Mouse (Mus musculus) layer of hippocampus, postnatal 25 days (tissue): ENCODE data around the gene Phf2. TPM values are rescaled to one million over a fixed set of nuclear protein-coding genes. Genes with fewer than 3 reads are reported as not detected.
A peak's percentile ranks its signal among the peaks of the same experiment; 100 is the strongest.
"Not testable (repeated sequence)": the region's sequence is repeated elsewhere in the genome, so short reads cannot be mapped to it uniquely, and the experiment has no call there.

Experiments used
- DNase-seq, 2 experiments: peaks; one replicate each; pipeline ENCODE4 v3.0.0; 2022; ENCODE audit warnings: mixed read lengths in 2 of 2, low spot score in 1 of 2; ENCODE audit errors: extremely low spot score in 1 of 2
- total RNA-seq, 2 experiments: library from RNA; stranded (reverse); gene quantifications; 2 replicates each; pipeline ENCODE4 v1.2.3; 2021

The Phf2 gene
- total RNA-seq, 2 experiments from 2014 or later: 34.7 to 34.8 TPM

DNA sequence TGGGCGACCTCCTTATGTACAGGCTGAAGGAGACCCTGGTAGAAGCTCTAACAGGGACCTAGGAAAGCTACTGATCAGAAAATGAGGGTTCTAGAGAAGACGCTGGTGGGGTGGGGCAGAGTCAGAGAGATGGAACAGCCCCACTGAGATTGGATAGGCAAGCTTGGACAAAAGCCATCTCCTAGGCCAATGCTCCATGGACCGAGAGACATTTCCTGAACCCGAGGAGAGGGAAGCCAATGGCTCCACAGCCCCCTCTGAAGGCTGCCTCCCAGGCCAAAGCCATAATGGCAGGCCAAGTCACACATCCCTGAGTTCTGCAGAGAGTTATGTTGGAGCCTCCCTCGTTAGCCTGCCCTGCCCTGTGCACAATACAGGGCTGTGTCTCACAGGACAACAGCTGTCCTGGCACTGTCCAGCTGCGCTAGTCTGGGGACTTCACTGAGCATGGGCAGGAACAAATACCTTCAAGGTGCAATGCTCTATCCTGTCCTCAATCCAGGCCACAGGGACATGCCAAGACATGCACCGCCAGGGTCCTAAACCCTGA is 60.6 kb downstream of the Phf2 start:
- no peak for DNase-seq

DNA sequence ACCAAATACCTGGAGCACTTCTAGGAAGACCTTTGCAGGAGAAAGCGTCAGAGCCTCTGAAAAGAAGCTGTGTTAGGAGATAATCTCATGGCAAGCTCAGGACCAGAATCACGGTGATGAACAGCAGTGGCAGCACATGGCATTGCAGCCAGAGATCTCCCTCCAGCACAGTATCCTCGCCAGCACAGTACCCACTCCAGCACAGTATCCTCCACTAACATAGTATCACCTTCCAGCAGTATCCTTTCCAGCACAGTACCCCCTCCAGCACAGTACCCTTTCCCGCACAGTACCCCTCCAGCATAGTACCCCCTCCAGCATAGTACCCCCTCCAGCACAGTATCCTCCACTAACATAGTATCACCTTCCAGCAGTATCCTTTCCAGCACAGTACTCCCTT is 61.3 kb downstream of the Phf2 start:
- DNase-seq: not testable (repeated sequence)

GRCm38 (mm10) chr13:48807481-48808031 is 63.4 kb downstream of the Phf2 start:
- peak; percentile 48 to 70 for DNase-seq

DNA sequence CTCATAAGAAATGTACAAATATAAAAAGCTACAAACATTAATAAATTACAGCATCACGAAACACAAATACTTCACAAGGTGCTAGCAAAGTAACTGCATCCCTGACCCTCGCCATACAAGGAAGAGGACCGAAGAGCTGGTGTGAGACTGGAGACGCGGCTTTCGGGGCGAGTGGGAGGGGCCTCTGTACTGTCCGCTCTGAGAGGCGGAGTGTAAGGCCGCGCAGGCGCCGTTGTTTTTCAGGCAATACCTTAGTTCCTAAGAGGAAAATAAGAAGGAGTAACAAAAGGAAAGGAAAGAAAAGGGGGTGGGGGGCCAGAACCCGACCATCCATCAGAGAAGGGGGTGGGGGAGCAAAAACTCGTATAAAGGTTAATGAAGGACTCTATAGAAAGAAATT is 68.7 kb downstream of the Phf2 start:
- DNase-seq: no peak

DNA sequence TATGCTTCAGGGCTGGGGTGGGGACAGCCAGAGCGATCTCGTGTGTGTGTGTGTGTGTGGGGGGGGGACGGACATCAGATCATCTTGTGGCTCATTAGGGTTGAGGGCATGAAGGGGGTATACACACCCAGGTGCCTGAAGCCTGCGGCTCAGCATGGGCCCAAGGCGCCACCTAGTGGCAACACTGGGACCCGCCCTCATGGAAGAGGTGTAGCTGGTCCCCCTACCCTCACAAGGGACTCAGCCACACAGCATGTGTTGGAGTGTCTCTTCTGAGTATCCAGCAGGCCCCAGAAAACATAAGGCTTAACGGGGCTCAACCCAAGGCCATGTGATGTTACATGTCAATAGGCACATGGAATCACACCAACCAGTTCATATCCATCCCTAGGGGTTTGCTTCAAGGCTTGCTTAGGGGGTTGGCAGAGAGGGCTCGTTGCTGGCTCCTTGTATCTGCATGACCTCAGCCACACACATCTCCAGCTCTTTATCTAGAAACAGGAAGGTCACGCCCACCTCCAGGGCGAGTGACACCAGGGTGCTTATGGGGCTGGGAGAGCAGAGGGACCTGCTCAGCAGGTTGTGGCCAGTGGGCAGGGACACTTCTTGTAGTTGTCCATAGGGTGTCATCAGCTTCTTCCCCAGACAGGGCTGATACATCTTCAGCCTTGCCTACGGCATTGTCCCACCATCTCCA is 69.9 kb downstream of the Phf2 start:
- DNase-seq: peak; percentile 58 to 86

GRCm38 (mm10) chr13:48798256-48798771 is 72.6 kb downstream of the Phf2 start:
- no peak for DNase-seq

DNA sequence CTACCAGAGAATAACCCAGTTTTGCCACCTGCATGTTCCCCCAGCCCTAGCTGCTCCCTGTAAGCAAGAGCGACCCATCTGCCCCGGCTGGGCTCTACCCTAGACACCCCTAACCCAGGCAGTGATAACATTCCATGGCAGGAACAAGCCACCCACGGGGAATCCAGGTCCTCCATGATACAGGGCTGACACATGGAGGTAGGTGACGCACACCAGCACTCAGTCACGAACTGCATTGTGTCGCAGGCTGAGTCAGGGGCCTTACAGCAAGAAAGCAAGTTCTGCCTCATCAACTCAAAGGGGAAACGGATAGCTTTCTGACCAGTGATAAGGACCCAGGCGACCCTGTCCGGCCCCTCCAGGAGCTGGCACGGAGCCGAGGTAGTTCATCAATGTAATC is 74.0 kb downstream of the Phf2 start:
- no peak for DNase-seq

GRCm38 (mm10) chr13:48795711-48796110 is 75.2 kb downstream of the Phf2 start:
- DNase-seq: no peak

DNA sequence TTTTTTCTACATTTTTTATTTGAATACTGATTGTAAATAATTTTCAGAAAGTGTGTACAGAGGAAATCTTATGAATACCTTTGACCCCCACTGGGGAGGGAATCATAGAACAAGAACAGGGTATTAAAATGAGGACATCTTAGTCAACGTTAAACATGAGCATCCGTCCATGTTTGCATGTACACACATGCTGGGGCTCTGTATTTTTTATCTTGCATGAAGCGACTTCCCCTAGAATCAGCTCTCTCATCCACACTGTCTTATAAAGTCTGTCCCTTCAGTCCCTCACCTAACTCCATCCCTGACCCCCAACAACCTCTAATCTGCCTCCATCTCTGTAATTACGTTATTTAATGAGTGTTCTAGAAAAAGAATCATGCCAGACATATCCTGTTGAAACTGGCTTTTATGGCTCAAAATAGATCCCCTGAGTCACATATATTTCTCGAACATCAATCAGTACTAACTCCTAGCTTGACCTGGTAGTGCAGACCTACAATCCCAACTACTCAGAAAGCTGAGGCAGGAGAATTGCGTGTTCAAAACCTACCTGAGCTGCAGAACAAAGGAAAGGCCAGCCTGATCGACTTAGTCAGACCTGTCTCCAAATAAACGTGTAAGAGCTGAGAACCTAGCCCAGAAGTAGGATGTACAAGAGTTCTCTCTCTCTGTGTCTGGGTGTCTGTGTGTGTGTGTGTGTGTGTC is 86.2 kb downstream of the Phf2 start:
- DNase-seq: no peak

DNA sequence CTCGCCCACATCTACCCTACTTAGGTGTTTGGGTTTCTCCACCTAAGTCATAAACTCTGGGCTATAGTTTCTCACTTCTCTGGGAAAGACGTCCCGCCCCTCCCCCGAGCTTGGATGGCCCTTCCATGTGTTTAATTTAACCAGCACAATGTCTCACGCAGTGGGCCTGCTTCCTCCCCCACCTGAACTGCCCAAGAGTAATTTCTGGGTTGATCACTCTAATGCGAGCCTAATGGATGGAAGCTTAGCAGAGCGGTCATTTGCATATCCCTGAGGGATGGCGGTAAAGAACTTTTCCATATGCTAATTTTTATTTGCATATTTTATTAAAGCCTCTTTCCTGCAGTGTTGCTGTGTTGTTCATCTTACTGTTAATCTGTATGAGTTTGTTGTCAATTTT is 86.8 kb downstream of the Phf2 start:
- no peak for DNase-seq

DNA sequence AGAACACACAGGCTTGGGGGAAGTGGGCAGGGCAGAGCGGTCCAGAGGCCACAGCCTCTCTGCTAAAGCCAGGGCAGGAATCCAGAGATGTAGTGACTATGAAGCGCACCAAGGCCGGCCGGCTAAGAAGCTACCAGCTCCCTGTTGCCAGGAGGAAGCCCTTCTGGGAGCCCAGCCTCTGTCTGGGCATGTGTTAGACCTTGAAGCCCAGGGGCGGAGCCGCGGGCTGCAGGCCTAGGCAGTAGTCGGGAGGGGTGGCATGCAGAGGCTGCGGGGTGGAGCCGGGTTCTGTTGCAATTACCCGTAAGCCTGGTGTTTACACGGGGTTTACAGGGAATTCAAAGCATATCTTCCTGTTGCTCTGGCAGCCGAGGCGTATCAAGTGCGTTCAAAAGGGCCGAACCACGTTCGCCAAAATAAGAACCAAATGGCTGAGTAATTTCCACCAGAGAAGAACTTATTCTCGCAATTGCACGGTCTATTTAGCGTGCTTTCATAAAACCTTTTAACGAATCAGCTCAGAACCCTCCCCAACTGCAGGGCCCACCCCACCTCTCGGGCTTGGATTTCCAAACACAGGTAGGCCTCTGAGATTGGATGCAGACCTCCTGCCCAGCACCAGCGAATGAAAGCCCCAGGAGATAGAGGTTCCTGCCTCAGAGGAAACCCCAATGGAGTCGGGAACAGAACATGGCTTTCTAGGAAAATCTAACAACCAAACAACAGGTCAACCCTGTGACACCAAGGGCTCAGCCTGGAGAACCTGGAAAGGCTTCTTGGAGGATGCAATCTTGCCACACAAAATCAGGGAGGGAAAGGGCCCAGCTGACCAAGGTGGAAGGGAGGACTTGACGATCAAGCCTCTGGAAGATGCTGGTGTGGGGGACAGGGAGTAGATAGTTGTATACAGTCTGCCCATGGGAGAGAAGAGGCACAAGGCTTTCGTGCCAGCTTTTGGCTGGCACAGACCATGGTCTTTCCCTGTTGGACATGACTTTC is 87.9 kb downstream of the Phf2 start:
- DNase-seq: no peak

DNA sequence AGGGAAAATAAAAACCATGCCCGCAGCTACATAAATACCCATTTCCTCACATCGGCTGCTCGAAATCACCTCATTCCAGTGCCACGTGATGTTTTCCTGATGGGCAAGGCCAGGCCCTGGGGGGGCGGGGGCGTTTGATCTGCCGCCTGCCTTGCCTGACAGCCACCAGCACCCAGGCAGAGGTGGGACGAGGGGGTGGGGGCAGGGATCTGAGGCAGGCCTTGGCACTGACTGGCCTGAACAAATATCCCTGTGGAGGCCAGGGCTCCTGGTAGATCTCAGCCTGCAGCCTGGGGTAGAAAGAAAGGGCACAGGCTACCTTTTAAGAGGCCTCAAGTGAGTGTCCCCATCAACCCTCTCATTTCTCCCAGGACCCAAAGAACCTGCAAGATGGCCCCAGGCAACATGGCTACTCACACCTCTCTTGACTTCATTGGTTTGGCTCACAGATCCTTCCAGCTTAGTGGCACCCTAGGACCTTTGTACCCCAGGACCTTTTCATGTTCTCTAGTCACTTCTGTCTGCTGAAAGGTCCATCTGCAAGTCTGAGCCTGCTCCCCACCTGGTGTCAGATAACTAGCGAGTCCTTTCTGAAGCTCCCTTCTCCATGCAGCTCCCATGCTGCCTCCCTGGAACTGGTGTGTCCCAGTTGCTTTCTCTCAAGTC is 90.4 kb downstream of the Phf2 start:
- DNase-seq: no peak

- DNase-seq: no peak
Observed at GRCm38 (mm10) chr13:48779592-48780344, 91.2 kb downstream of the Phf2 start.

DNA sequence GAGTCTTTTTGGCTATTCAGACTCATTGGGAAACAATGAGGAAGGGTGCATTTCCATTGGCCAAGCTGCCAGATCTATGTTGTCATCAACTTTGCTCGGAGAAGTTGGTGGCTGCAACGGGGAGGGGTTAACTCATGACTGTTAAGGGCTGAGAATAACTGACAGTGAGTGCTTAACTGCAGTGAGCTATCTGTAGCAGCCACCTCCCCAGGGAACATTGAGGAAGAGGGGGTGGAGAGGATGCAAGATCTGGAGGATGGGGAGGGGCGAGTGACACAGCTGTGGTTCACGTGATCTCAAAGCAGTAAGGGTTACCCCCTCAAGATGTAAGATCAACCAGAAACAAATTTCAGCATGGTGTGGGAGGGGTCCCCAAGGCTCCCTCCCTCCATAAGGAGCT is 92.8 kb downstream of the Phf2 start:
- DNase-seq: no peak

GRCm38 (mm10) chr13:48774506-48774905 is 96.4 kb downstream of the Phf2 start:
- DNase-seq: no peak

- peak in 1 of 2 experiments; percentile 3 for DNase-seq
Observed at GRCm38 (mm10) chr13:48768109-48768508, 102.8 kb downstream of the Phf2 start.

DNA sequence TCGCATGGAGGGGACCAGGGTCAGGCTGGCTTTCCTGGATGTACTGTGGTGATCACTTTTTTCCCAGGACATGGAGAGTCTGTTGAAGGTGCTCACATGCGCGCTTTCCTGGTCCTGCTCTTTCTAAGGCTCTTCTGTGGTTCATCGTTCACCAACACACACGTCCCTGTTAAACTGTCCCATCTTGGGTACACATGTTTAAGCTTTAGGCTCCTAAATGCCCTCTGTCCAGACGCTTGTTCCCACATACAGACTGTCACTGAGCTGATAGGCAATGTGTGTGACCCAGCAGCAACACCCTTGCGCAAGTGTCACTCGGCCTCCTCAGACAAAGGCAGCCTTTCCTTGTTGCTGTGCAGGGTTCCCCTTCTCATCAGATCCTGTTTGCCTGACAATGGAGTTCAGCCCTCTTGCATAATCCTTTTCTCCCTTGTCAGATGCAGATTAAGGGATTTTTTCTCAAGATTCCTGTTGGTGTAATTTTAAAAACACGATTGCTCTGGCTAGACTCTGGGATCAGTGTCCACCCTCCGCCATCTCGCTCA is 107.1 kb downstream of the Phf2 start:
- DNase-seq: no peak

DNA sequence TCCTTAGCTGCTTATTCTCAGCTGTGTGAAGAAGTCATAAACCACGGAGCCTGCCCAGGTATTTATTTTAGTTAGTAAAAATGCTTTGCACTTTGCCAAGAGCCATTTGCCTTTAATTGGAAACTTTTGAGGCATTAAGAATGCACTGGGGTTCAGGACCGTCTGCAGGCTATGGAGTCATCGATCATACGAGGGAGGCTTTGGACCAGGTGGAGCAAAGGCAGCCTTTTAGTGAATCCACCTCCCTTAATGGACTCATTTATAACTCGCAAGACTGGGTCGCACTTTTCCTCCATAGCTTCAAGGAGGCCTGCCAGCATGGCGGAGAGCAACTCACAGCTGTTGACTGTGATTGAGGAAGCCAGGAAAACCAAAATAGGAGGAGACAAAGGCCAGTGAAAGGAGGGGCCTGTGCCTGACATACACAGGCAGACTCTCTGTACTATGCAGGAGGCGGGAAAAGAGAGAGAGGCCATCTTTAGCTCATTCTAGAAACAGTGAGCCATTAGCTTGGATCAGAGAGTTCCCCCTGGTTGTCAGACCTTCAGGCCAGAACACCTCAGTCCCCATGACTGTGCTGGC is 110.0 kb downstream of the Phf2 start:
- no peak for DNase-seq
